Mouse (Mus musculus) heart, embryonic 15.5 days (tissue): ENCODE results near the gene Gm9999. TPM values are rescaled to one million over a fixed set of nuclear protein-coding genes. Genes with fewer than 3 reads are reported as not detected.

Experiments
- ATAC-seq: fragments of 200-750 bp; cut with Nextera tagmentation; replicated peaks from 2 replicates; pipeline ENCODE4 v1.8.0; 2017; ENCODE audit warnings: low read depth, moderate TSS enrichment; ENCODE audit not compliant: insufficient number of reproducible peaks, insufficient read depth, low FRiP score
- H3K27ac ChIP-seq: fragments of 300-500 bp; sonication (generic); 2 replicates; pipeline ENCODE4 v1.5.1; 2015; ENCODE audit warnings: mild to moderate bottlenecking, inconsistent platforms
- H3K27me3 ChIP-seq: fragments of 300-500 bp; sonication (generic); 2 replicates; pipeline ENCODE4 v1.6.1; 2015; ENCODE audit warnings: inconsistent platforms
- H3K36me3 ChIP-seq: fragments of 300-500 bp; sonication (generic); 2 replicates; pipeline ENCODE4 v1.6.1; 2015; ENCODE audit warnings: mild to moderate bottlenecking, inconsistent platforms
- H3K4me1 ChIP-seq: fragments of 300-500 bp; sonication (generic); replicated peaks from 2 replicates; pipeline ENCODE4 v1.6.1; 2015; ENCODE audit warnings: inconsistent platforms
- H3K4me2 ChIP-seq: fragments of 300-500 bp; sonication (generic); 2 replicates; pipeline ENCODE4 v1.6.1; 2015; ENCODE audit warnings: inconsistent platforms, mild to moderate bottlenecking, moderate library complexity
- H3K4me3 ChIP-seq: fragments of 300-500 bp; sonication (generic); 2 replicates; pipeline ENCODE4 v1.5.1; 2015; ENCODE audit warnings: mild to moderate bottlenecking, inconsistent platforms
- H3K9ac ChIP-seq: fragments of 300-500 bp; sonication (generic); 2 replicates; pipeline ENCODE4 v1.6.1; 2015; ENCODE audit warnings: mild to moderate bottlenecking, inconsistent platforms
- H3K9me3 ChIP-seq: fragments of 300-500 bp; sonication (generic); replicated peaks from 2 replicates; pipeline ENCODE4 v1.6.1; 2016; ENCODE audit warnings: inconsistent platforms
- WGBS: fragments of 180-500 bp; shearing (Covaris S2); methylation state at CpG from one replicate; pipeline ENCODE4 v1.1.7; 2015; ENCODE audit warnings: mixed read lengths; 5-methylcytosine and 5-hydroxymethylcytosine counted together
- polyA plus RNA-seq: library from polyadenylated mRNA; unstranded; fragments of >200 nt; fragmentation: Nextera tagmentation; extraction: Ambion mirVana; gene quantifications from 2 replicates; pipeline ENCODE4 v1.2.1, GENCODE M21; 2015

Gene Gm9999
- polyA plus RNA-seq, 1 experiment from 2014 or later: not detected

- Histone ChIP-seq H3K9ac (no peak overlapping the region), H3K27ac (peak overlapping the region; percentile 29; the same call in 1 of the 2 replicates), H3K36me3 (peaks cover 33% of the 10 kb centered on the region), H3K27me3 (no peaks in the 10 kb centered on the region), H3K9me3 (no peaks in the 10 kb centered on the region), H3K4me3 (no peak overlapping the region), H3K4me1 (peaks cover 54% of the 10 kb centered on the region), H3K4me2 (no peak overlapping the region)
- WGBS: 40% methylated on average over 3 of the region's 3 CpGs
- peak; percentile 83; the same call in 1 of the 2 replicates for ATAC-seq
Observed at GRCm38 (mm10) chr7:47000644-47000983, 17.2 kb downstream of the Gm9999 start.

DNA sequence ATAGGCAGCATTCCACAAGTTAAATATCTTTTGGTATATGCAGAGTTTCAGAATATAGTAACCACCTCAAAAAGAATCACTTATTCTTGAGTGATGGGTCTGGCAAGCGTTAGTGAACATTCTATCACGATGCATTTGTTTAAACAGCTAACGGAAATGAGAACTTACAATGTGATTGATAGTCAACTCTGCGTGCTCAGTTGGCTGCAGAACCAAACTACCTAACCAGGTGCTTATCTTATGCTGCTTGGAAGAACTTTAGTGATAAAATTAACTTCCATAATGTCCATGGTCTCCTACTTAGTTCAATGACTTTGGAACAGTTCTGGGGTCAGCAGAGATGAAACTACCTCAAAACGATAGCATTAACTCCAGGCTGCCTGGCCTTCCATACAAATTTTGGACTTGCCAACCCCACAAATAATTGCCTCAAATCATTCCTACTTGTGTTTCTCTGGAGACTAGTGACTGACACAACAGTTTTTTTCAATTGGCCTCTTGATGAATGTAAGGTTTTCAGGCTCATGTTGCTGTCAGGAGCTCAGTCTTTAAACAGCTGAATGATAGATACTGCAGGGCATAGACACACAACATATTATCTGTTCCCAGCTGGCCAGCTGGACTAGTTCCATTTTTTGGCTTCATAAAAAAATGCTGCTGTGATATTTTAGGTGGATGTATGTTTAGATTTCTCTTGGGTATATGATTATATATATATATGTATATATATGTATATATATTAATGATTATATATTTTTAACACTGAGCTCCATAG is 17.9 kb downstream of the Gm9999 start:
- H3K36me3 ChIP-seq: peaks cover 26% of the 10 kb centered on the region
- no peak overlapping the region for H3K27ac ChIP-seq
- WGBS: 58% methylated on average over 5 of the region's 5 CpGs
- no peaks in the 10 kb centered on the region for H3K9me3 ChIP-seq
- H3K4me2 ChIP-seq: no peak overlapping the region
- no peak overlapping the region for H3K4me3 ChIP-seq
- ATAC-seq: no peak
- peaks cover 55% of the 10 kb centered on the region for H3K4me1 ChIP-seq
- H3K9ac ChIP-seq: no peak overlapping the region
- no peaks in the 10 kb centered on the region for H3K27me3 ChIP-seq

DNA sequence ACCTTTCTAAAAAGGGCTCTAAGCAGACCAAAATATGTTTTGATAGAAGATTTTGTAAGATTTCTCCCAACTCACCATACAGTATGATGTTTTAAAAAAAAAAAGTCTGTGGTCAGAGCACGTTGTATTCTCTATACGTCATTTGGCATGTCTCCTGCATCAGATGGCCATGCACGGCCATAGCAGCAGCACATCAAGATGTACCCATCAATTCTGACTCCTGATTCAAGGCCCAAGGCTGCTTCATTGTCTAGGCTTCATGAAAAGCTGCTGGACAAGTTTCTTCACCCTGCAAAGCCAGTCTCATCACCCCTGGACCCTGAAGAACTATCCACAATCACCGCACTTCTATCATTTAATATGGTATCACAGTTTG is 18.5 kb downstream of the Gm9999 start:
- H3K9ac ChIP-seq: no peak overlapping the region
- H3K27ac ChIP-seq: no peak overlapping the region
- peaks cover 56% of the 10 kb centered on the region for H3K4me1 ChIP-seq
- no peak overlapping the region for H3K4me3 ChIP-seq
- WGBS: 76% methylated on average over 4 of the region's 4 CpGs
- H3K36me3 ChIP-seq: peaks cover 22% of the 10 kb centered on the region
- no peak for ATAC-seq
- H3K27me3 ChIP-seq: no peaks in the 10 kb centered on the region
- no peak overlapping the region for H3K4me2 ChIP-seq
- no peaks in the 10 kb centered on the region for H3K9me3 ChIP-seq

DNA sequence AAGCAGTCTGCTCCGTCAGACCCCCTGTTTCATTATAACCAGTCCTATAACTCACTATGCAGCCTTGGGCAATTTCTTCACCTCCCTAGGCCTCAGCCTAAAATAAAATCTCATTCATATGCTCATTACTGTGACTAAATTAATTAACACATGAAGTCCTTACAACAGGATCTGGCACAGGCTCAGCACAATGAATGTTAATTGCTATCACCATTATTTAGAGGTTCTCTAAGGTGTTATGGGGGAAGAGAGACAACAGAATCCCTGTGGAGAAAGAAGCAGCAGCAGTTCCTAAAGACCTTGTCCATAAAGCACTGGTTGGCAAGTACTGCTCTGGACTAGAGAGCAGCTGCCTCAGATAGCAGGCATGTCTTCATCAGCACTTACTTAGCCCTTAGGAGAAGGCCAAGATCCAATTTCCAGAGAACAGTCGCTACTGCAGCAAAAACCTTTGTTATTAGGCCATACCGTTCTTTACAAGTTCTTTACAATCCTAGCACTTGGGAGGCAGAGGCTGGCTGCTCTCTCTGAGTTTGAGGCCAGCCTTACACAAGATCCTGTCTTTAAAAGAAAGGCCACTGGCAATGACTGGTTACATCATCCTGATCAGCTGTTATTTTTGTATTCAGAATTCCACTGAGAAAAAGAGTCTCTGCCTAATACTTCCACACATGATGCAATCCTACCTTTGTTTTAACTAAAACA is 20.2 kb downstream of the Gm9999 start:
- Histone ChIP-seq H3K4me2 (no peak overlapping the region), H3K27me3 (no peaks in the 10 kb centered on the region), H3K4me1 (peaks cover 47% of the 10 kb centered on the region), H3K36me3 (peaks cover 9% of the 10 kb centered on the region; the same call in 1 of the 2 replicates), H3K9ac (no peak overlapping the region), H3K4me3 (no peak overlapping the region), H3K27ac (no peak overlapping the region), H3K9me3 (no peaks in the 10 kb centered on the region)
- 55% methylated on average over 3 of the region's 3 CpGs for WGBS
- ATAC-seq: no peak

- ATAC-seq: no peak
- H3K9ac ChIP-seq: peak overlapping the region; percentile 74
- H3K27me3 ChIP-seq: no peaks in the 10 kb centered on the region
- H3K4me2 ChIP-seq: peak overlapping the region; percentile 82
- H3K27ac ChIP-seq: peak overlapping the region; percentile 97
- H3K4me1 ChIP-seq: peaks cover 38% of the 10 kb centered on the region
- WGBS: 18% methylated on average over 21 of the region's 21 CpGs
- no peaks in the 10 kb centered on the region for H3K36me3 ChIP-seq
- no peaks in the 10 kb centered on the region for H3K9me3 ChIP-seq
- H3K4me3 ChIP-seq: peak overlapping the region; percentile 85
Observed at GRCm38 (mm10) chr7:47007109-47007780, 23.9 kb downstream of the Gm9999 start.

DNA sequence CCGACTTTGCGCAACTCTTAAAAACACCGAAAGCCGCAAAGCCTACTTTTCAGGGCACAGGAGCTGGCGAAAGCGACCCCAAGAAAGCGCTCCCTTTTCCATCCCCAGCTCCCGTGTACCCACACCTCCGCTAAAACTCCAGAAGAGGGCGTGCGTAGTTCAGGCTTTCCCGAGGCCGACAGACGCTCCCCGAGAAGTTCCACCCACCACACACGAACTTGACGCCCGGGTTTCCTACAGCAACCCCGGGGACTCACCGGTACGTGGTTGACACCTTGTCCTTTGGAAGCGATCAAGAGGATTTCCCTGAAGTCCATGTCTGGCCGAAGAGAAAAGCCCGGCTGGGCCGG is 24.4 kb downstream of the Gm9999 start:
- Histone ChIP-seq H3K27ac (peak overlapping the region; percentile 97), H3K36me3 (no peaks in the 10 kb centered on the region), H3K4me3 (peak overlapping the region; percentile 85), H3K27me3 (no peaks in the 10 kb centered on the region), H3K4me2 (peak overlapping the region; percentile 82), H3K4me1 (peaks cover 33% of the 10 kb centered on the region), H3K9ac (peak overlapping the region; percentile 74), H3K9me3 (no peaks in the 10 kb centered on the region)
- WGBS: under 1% methylated on average over 25 of the region's 25 CpGs
- ATAC-seq: peak; percentile 70

GRCm38 (mm10) chr7:47008168-47008993 is 25.0 kb downstream of the Gm9999 start, which contains the start of gene Spty2d1:
Gene Spty2d1, minus strand, starts transcription at chr7:47008411.
- under 1% methylated on average over 57 of the region's 57 CpGs for WGBS
- Histone ChIP-seq H3K9me3 (no peaks in the 10 kb centered on the region), H3K4me1 (peaks cover 31% of the 10 kb centered on the region), H3K4me3 (peak within 1 kb of the TSS; percentile 85), H3K27me3 (no peaks in the 10 kb centered on the region), H3K36me3 (no peaks in the 10 kb centered on the region), H3K9ac (peak within 1 kb of the TSS; percentile 74), H3K4me2 (peak within 1 kb of the TSS; percentile 82), H3K27ac (peak within 1 kb of the TSS; percentile 97)
- ATAC-seq: peak; percentile 92

- peak overlapping the region; percentile 62 for H3K27ac ChIP-seq
- H3K9me3 ChIP-seq: no peaks in the 10 kb centered on the region
- no peaks in the 10 kb centered on the region for H3K27me3 ChIP-seq
- H3K36me3 ChIP-seq: no peaks in the 10 kb centered on the region
- no peak overlapping the region for H3K9ac ChIP-seq
- ATAC-seq: no peak
- H3K4me1 ChIP-seq: peaks cover 29% of the 10 kb centered on the region
- no peak overlapping the region for H3K4me2 ChIP-seq
- H3K4me3 ChIP-seq: no peak overlapping the region
- WGBS: 38% methylated on average over 9 of the region's 9 CpGs
Observed at GRCm38 (mm10) chr7:47013131-47013767, 29.9 kb downstream of the Gm9999 start.

DNA sequence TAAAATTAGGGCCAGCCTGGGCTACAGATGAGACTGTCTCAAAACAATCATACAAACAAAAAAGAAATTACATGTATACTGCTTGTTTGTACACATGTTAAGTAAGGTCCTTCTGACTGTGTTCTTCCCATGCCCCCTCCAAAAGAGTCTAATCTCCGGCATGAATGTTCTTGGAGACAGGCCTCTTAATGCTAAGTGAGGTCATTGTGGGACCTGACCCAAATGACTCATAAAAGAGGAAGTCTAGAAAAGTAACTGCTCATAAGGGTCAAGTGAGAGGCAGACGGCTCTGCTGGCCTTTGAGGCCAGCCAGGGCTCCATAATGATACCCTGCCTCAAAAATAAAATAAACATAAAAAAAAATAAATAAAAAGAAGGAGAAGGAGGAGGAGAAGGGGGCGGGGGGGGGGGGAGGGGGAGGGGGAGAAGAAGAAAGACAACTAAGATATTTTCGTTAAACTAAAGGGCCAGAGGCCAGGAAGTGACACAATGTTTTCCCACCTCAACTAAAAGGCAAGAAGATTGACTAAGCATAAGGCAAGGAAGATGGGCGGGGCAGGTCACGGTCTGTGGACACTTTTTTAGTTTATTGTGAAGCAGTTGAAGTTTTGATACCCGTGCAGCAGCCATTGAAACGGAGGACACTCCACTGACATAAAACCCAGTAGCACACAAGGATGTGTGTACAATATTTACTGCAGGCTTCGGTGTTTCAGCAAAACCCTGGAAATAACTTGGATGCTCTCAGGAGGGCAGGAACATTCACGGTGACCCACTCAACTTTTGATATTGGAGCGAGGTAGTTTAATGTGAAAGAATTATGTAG is 31.4 kb downstream of the Gm9999 start:
- no peaks in the 10 kb centered on the region for H3K27me3 ChIP-seq
- no peak overlapping the region for H3K4me3 ChIP-seq
- no peaks in the 10 kb centered on the region for H3K9me3 ChIP-seq
- WGBS: 44% methylated on average over 11 of the region's 11 CpGs
- 0 out of 2 replicates have a peak, but pooled peaks have one; percentile 14 for ATAC-seq
- H3K27ac ChIP-seq: peak overlapping the region; percentile 77
- peaks cover 25% of the 10 kb centered on the region for H3K4me1 ChIP-seq
- no peaks in the 10 kb centered on the region for H3K36me3 ChIP-seq
- peak overlapping the region; percentile 47; the same call in 1 of the 2 replicates for H3K4me2 ChIP-seq
- no peak overlapping the region for H3K9ac ChIP-seq
